Mouse (Mus musculus): ENCODE results near the gene Sstr3. TPM values are rescaled to one million over a fixed set of nuclear protein-coding genes. Genes with fewer than 3 reads are reported as not detected.

Sstr3 gene
- polyA plus RNA-seq, 1 experiment from 2014 or later = 0.10 TPM

GRCm38 (mm10) chr15:78520112-78520715, 24.3 kb downstream of the Sstr3 start:
- H3K27me3 ChIP-seq (replicated peaks; ENCODE audit: insufficient read depth, low read length) = no peaks in the 10 kb centered on the region
- H3K9ac ChIP-seq (replicated peaks; ENCODE audit: low read depth) = no peak overlapping the region
- no peaks in the 10 kb centered on the region for H3K36me3 ChIP-seq (ENCODE audit: insufficient read depth, low read length)
- H3K4me1 ChIP-seq (ENCODE audit: insufficient read depth, low read depth, low read length) = no peaks in the 10 kb centered on the region
- no peaks in the 10 kb centered on the region for H3K9me3 ChIP-seq (ENCODE audit: low read length)
- no peak overlapping the region for H3K4me2 ChIP-seq (replicated peaks; ENCODE audit: low read depth, low read length)
- WGBS = 61% methylated on average over 13 of the region's 13 CpGs
- H3K4me3 ChIP-seq (ENCODE audit: low read depth, low read length) = no peak overlapping the region
- H3K27ac ChIP-seq (ENCODE audit: low read length) = no peak overlapping the region
- ATAC-seq (peak; percentile 55), DNase-seq (ENCODE audit: low spot score) (peak; percentile 31)
- TF ChIP-seq CTCF (IDR thresholded peaks at IDR 0.05) = no peak
- TF ChIP-seq EP300 (IDR thresholded peaks at IDR 0.05) = no peak

GRCm38 (mm10) chr15:78518221-78518620, 26.3 kb downstream of the Sstr3 start:
- Histone ChIP-seq H3K9ac (replicated peaks; ENCODE audit: low read depth) (no peak overlapping the region), H3K9me3 (ENCODE audit: low read length) (no peaks in the 10 kb centered on the region), H3K36me3 (ENCODE audit: insufficient read depth, low read length) (no peaks in the 10 kb centered on the region), H3K27ac (ENCODE audit: low read length) (no peak overlapping the region), H3K4me2 (replicated peaks; ENCODE audit: low read depth, low read length) (no peak overlapping the region), H3K27me3 (replicated peaks; ENCODE audit: insufficient read depth, low read length) (no peaks in the 10 kb centered on the region), H3K4me1 (ENCODE audit: insufficient read depth, low read depth, low read length) (no peaks in the 10 kb centered on the region), H3K4me3 (ENCODE audit: low read depth, low read length) (no peak overlapping the region)
- no peak for TF ChIP-seq EP300 (IDR thresholded peaks at IDR 0.05)
- no peak for TF ChIP-seq CTCF (IDR thresholded peaks at IDR 0.05)
- 46% methylated on average over 7 of the region's 7 CpGs for WGBS
- DNase-seq (ENCODE audit: low spot score) = no peak
- ATAC-seq = no peak

GRCm38 (mm10) chr15:78515759-78516158, 28.7 kb downstream of the Sstr3 start:
- Histone ChIP-seq H3K4me1 (ENCODE audit: insufficient read depth, low read depth, low read length) (no peaks in the 10 kb centered on the region), H3K4me3 (ENCODE audit: low read depth, low read length) (no peak overlapping the region), H3K9ac (replicated peaks; ENCODE audit: low read depth) (no peak overlapping the region), H3K36me3 (ENCODE audit: insufficient read depth, low read length) (no peaks in the 10 kb centered on the region), H3K27me3 (replicated peaks; ENCODE audit: insufficient read depth, low read length) (no peaks in the 10 kb centered on the region), H3K27ac (ENCODE audit: low read length) (no peak overlapping the region), H3K4me2 (replicated peaks; ENCODE audit: low read depth, low read length) (no peak overlapping the region), H3K9me3 (ENCODE audit: low read length) (no peaks in the 10 kb centered on the region)
- 77% methylated on average over 6 of the region's 6 CpGs for WGBS
- DNase-seq (ENCODE audit: low spot score) = peak; percentile 27
- TF ChIP-seq EP300 (IDR thresholded peaks at IDR 0.05) (no peak), CTCF (IDR thresholded peaks at IDR 0.05) (no peak)
- no peak for ATAC-seq

- no peak overlapping the region for H3K4me2 ChIP-seq (replicated peaks; ENCODE audit: low read depth, low read length)
- H3K4me1 ChIP-seq (ENCODE audit: insufficient read depth, low read depth, low read length) = no peaks in the 10 kb centered on the region
- peak; percentile 59 for ATAC-seq
- no peak overlapping the region for H3K27ac ChIP-seq (ENCODE audit: low read length)
- H3K9me3 ChIP-seq (ENCODE audit: low read length) = no peaks in the 10 kb centered on the region
- TF ChIP-seq CTCF (IDR thresholded peaks at IDR 0.05) = peak; percentile 96
- TF ChIP-seq EP300 (IDR thresholded peaks at IDR 0.05) = no peak
- DNase-seq (ENCODE audit: low spot score) = peak; percentile 76
- H3K36me3 ChIP-seq (ENCODE audit: insufficient read depth, low read length) = no peaks in the 10 kb centered on the region
- no peak overlapping the region for H3K9ac ChIP-seq (replicated peaks; ENCODE audit: low read depth)
- H3K4me3 ChIP-seq (ENCODE audit: low read depth, low read length) = no peak overlapping the region
- WGBS = 21% methylated on average over 7 of the region's 7 CpGs
- H3K27me3 ChIP-seq (replicated peaks; ENCODE audit: insufficient read depth, low read length) = no peaks in the 10 kb centered on the region
Observed at GRCm38 (mm10) chr15:78514393-78515146, 29.9 kb downstream of the Sstr3 start.

GRCm38 (mm10) chr15:78513019-78513418, 31.5 kb downstream of the Sstr3 start:
- ATAC-seq = no peak
- Histone ChIP-seq H3K9ac (replicated peaks; ENCODE audit: low read depth) (no peak overlapping the region), H3K4me1 (ENCODE audit: insufficient read depth, low read depth, low read length) (no peaks in the 10 kb centered on the region), H3K36me3 (ENCODE audit: insufficient read depth, low read length) (no peaks in the 10 kb centered on the region), H3K27me3 (replicated peaks; ENCODE audit: insufficient read depth, low read length) (no peaks in the 10 kb centered on the region), H3K4me3 (ENCODE audit: low read depth, low read length) (no peak overlapping the region), H3K9me3 (ENCODE audit: low read length) (no peaks in the 10 kb centered on the region), H3K4me2 (replicated peaks; ENCODE audit: low read depth, low read length) (no peak overlapping the region), H3K27ac (ENCODE audit: low read length) (no peak overlapping the region)
- no peak for DNase-seq (ENCODE audit: low spot score)
- WGBS = 78% methylated on average over 14 of the region's 14 CpGs
- no peak for TF ChIP-seq EP300 (IDR thresholded peaks at IDR 0.05)
- no peak for TF ChIP-seq CTCF (IDR thresholded peaks at IDR 0.05)

- Histone ChIP-seq H3K36me3 (ENCODE audit: insufficient read depth, low read length) (no peaks in the 10 kb centered on the region), H3K9ac (replicated peaks; ENCODE audit: low read depth) (no peak overlapping the region), H3K9me3 (ENCODE audit: low read length) (no peaks in the 10 kb centered on the region), H3K27ac (ENCODE audit: low read length) (no peak overlapping the region), H3K4me2 (replicated peaks; ENCODE audit: low read depth, low read length) (no peak overlapping the region), H3K27me3 (replicated peaks; ENCODE audit: insufficient read depth, low read length) (no peaks in the 10 kb centered on the region), H3K4me3 (ENCODE audit: low read depth, low read length) (no peak overlapping the region), H3K4me1 (ENCODE audit: insufficient read depth, low read depth, low read length) (no peaks in the 10 kb centered on the region)
- ATAC-seq (no peak), DNase-seq (ENCODE audit: low spot score) (no peak)
- TF ChIP-seq EP300 (IDR thresholded peaks at IDR 0.05) (no peak), CTCF (IDR thresholded peaks at IDR 0.05) (no peak)
- WGBS = 63% methylated on average over 7 of the region's 7 CpGs
Observed at GRCm38 (mm10) chr15:78511951-78512350, 32.5 kb downstream of the Sstr3 start.
